Mouse (Mus musculus) stomach, embryonic 14.5 days (tissue): ENCODE data around the gene Map2k2. TPM values are rescaled to one million over a fixed set of nuclear protein-coding genes. Genes with fewer than 3 reads are reported as not detected.

ENCODE experiments used
- ATAC-seq: fragments of 200-750 bp; cut with Nextera tagmentation; 2 replicates; pipeline ENCODE4 v1.8.0; 2017; ENCODE audit warnings: low read depth, moderate TSS enrichment; ENCODE audit not compliant: insufficient number of reproducible peaks, insufficient read depth, low FRiP score
- H3K27ac ChIP-seq: fragments of 300-500 bp; sonication (generic); 2 replicates; pipeline ENCODE4 v1.5.1; 2014; ENCODE audit warnings: mild to moderate bottlenecking, low read length, moderate library complexity, mixed read lengths
- H3K27me3 ChIP-seq: fragments of 300-500 bp; sonication (generic); 2 replicates; pipeline ENCODE4 v1.6.1; 2014; ENCODE audit warnings: low read length, control low read depth, mixed read lengths; ENCODE audit not compliant: control insufficient read depth, insufficient read depth
- H3K36me3 ChIP-seq: fragments of 300-500 bp; sonication (generic); 2 replicates; pipeline ENCODE4 v1.6.1; 2014; ENCODE audit warnings: mild to moderate bottlenecking, control low read depth, low read length, moderate library complexity, mixed read lengths; ENCODE audit not compliant: control insufficient read depth, insufficient read depth
- H3K4me1 ChIP-seq: fragments of 300-500 bp; sonication (generic); 2 replicates; pipeline ENCODE4 v1.6.1; 2014; ENCODE audit warnings: low read length, control low read depth, mixed read lengths; ENCODE audit not compliant: control insufficient read depth, insufficient read depth
- H3K4me2 ChIP-seq: fragments of 300-500 bp; sonication (generic); replicated peaks from 2 replicates; pipeline ENCODE4 v1.6.1; 2014; ENCODE audit warnings: low read depth, low read length, control low read depth
- H3K4me3 ChIP-seq: fragments of 300-500 bp; sonication (generic); 2 replicates; pipeline ENCODE4 v1.5.1; 2014; ENCODE audit warnings: low read depth, low read length, control low read depth
- H3K9ac ChIP-seq: fragments of 300-500 bp; sonication (generic); replicated peaks from 2 replicates; pipeline ENCODE4 v1.6.1; 2014; ENCODE audit warnings: low read depth, mild to moderate bottlenecking, control low read depth, low read length, moderate library complexity, mixed read lengths
- H3K9me3 ChIP-seq: fragments of 300-500 bp; sonication (generic); 2 replicates; pipeline ENCODE4 v1.6.1; 2016; ENCODE audit warnings: low read depth, low read length, control low read depth; ENCODE audit not compliant: control insufficient read depth
- WGBS: fragments of 180-500 bp; shearing (Covaris S2); extraction: QIAGEN DNeasy Blood & Tissue Kit; methylation state at CpG from one replicate; pipeline ENCODE4 v1.1.7; 2014; 5-methylcytosine and 5-hydroxymethylcytosine counted together
- polyA plus RNA-seq: library from polyadenylated mRNA; unstranded; fragments of >200 nt; fragmentation: Nextera tagmentation; extraction: Ambion mirVana; gene quantifications from 2 replicates; pipeline ENCODE4 v1.2.1, GENCODE M21; 2014

The Map2k2 gene
- polyA plus RNA-seq, 1 experiment from 2014 or later = 164 TPM

DNA sequence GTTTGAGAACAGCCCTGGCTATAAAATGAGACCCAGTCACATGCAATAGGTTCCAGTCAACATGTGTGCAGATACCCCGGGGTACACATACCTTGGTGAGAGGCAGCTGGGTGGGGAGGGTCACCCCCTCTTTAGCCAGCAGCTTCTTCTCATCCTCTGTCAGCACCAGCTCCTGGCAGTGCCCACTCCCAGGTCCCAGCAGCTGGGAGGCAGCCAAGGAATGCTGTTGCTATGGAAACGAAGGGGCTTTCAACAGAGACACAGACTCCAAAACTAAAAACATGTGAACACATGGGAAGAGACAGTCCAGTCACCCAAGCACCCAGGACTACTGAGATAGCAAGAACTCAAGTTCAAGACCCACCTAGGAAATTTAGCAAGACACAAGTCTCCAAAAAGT lies 16.5 kb upstream of the Map2k2 start:
- no peak overlapping the region for H3K9ac ChIP-seq
- no peaks in the 10 kb centered on the region for H3K27me3 ChIP-seq
- WGBS = 48% methylated on average over 2 of the region's 2 CpGs
- no peaks in the 10 kb centered on the region; the same call in 1 of the 2 replicates for H3K36me3 ChIP-seq
- no peaks in the 10 kb centered on the region for H3K4me1 ChIP-seq
- H3K4me3 ChIP-seq = no peak overlapping the region
- H3K27ac ChIP-seq = no peak overlapping the region
- H3K4me2 ChIP-seq = no peak overlapping the region
- no peaks in the 10 kb centered on the region for H3K9me3 ChIP-seq
- ATAC-seq = no peak

DNA sequence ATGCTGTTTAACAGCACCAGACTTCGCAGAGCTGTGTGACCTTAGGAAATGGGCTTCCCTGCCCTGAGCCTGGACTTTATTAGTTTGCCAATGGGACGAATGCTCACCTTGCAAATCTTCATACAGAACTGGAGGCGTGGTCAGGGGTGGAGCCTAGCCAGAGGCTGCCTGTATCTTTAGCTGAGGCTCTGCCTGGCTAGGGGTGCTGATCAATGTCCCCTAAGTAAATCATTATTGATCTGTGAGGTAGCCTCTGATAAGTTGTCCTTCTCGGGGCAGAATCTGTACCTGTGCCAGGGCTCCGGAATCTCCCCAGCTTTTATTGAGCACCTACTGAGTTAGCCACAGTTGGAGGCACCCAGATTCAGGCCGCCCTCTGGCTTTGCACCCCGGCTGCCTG lies 15.1 kb upstream of the Map2k2 start:
- H3K27me3 ChIP-seq = no peaks in the 10 kb centered on the region
- no peaks in the 10 kb centered on the region; the same call in 1 of the 2 replicates for H3K36me3 ChIP-seq
- H3K4me3 ChIP-seq = no peak overlapping the region
- no peak overlapping the region for H3K27ac ChIP-seq
- 72% methylated on average over 7 of the region's 7 CpGs for WGBS
- H3K9me3 ChIP-seq = no peaks in the 10 kb centered on the region
- no peaks in the 10 kb centered on the region for H3K4me1 ChIP-seq
- H3K4me2 ChIP-seq = no peak overlapping the region
- no peak for ATAC-seq
- no peak overlapping the region for H3K9ac ChIP-seq

DNA sequence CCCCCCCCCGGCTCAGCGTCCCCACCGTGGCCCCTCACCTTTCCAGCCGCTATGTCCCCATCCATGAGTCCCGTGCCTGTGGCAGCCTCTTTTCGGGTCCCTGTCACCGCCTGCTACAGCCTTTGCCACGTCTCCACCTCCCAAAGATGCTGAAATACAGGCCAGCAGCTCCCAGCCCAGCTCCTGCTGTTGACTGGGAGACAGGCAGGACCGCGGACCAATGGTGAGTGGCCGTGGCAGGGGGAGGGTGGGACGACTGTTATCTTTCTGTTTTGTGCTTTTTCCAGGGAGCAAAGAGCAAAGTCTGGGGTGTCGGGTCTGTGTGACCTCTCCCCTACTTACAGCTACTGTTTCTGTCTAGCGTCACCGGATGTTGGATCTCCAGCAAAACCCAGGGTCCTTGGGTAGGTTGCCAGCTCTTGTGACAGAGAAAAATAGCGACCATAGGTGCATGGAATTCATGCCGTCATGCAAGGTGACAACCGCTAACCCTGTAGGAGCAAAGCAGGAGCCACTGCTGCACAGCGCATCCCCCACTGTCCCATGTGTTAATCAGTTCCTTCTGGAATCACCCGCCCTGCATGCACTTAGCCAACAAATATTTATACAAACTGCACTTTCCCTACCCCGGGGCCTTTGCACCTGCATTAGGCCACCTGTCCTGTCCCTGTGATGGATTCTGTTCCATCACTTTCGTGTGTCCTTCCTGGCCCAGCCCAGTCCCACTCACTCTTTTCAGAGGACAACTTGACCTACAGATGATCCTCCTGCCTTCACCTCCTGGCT lies 13.1 kb upstream of the Map2k2 start:
- no peak; the same call in 1 of the 2 replicates for ATAC-seq
- no peak overlapping the region for H3K4me2 ChIP-seq
- no peaks in the 10 kb centered on the region for H3K27me3 ChIP-seq
- H3K9me3 ChIP-seq = no peaks in the 10 kb centered on the region
- no peak overlapping the region for H3K4me3 ChIP-seq
- no peak overlapping the region for H3K9ac ChIP-seq
- WGBS = 42% methylated on average over 22 of the region's 22 CpGs
- no peaks in the 10 kb centered on the region for H3K4me1 ChIP-seq
- H3K36me3 ChIP-seq = no peaks in the 10 kb centered on the region; the same call in 1 of the 2 replicates
- H3K27ac ChIP-seq = no peak overlapping the region

DNA sequence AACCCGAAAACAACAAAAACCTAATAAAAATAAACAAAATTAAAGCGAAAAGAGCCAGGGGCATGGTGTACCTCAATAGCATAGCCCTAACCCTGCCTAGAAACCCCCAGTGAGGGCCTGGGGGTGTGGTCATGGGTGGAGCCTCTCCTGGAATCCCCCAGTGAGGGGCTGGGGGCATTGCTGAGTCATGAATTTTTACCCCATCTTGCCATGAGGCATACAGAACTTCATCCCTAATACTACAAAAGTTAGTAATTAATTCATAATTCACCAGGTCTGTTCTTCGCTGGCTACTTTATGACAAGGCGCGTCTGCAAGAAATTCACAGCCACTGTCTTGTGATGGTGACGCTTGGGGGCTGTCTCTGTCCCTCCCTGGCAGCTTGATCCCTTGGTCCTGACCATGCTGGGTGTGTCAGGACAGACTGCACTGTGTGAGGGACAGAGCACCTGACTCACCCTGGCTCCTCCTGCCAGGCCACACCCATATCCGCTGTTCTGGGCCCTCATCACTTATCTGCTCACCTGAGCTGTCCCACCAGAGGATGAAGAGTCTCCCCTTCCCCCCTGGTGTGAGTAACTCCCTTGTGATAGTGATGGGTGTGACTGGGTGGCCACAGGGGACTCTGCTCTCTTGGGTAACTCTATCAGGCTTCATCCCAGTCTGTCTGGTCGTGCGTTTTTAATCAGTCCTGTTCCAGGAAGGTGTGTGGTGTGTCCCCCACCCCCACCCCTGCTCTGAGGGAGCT lies 10.6 kb upstream of the Map2k2 start:
- H3K36me3 ChIP-seq = no peaks in the 10 kb centered on the region
- no peaks in the 10 kb centered on the region for H3K27me3 ChIP-seq
- no peak overlapping the region for H3K9ac ChIP-seq
- H3K4me2 ChIP-seq = no peak overlapping the region
- H3K9me3 ChIP-seq = no peaks in the 10 kb centered on the region
- H3K4me1 ChIP-seq = no peaks in the 10 kb centered on the region
- no peak overlapping the region for H3K27ac ChIP-seq
- H3K4me3 ChIP-seq = no peak overlapping the region
- peak; percentile 31; the same call in 1 of the 2 replicates for ATAC-seq
- 59% methylated on average over 9 of the region's 9 CpGs for WGBS

DNA sequence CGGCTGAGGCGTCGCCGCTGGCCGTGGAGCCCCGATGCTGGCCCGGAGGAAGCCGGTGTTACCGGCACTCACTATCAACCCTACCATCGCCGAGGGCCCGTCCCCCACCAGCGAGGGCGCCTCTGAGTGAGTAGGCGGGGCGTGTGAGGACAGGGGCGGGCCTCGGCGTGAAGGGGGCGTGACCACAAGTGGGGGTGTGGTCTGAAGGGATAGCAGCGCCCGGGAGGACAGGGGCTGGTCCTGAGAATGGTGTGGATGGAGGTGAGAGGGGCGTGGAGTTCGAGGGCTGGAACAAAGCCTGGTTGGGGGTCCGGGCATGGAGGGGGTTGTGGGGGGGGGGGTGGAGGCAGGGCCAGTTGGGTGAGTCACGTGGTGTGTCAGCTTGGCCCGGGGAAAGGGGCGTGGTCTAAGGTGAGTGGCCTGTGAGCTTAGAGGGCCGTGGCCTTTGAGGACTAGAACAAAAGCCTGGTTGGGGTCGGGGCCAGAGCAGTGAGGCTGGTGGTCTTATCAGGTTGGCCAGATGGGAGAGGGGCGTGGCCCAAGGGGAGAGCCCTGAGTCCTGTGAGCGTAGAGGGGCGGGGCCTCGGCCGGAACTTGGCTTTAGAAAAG lies 502 bp downstream of the Map2k2 start:
- Histone ChIP-seq H3K36me3 (peaks cover 23% of the 10 kb centered on the region), H3K9ac (peak overlapping the region; percentile 85), H3K4me3 (peak overlapping the region; percentile 84), H3K9me3 (no peaks in the 10 kb centered on the region), H3K4me1 (peaks cover 10% of the 10 kb centered on the region), H3K4me2 (peak overlapping the region; percentile 42), H3K27ac (peak overlapping the region; percentile 99), H3K27me3 (no peaks in the 10 kb centered on the region)
- WGBS = under 1% methylated on average over 35 of the region's 35 CpGs
- peak; percentile 87 for ATAC-seq

DNA sequence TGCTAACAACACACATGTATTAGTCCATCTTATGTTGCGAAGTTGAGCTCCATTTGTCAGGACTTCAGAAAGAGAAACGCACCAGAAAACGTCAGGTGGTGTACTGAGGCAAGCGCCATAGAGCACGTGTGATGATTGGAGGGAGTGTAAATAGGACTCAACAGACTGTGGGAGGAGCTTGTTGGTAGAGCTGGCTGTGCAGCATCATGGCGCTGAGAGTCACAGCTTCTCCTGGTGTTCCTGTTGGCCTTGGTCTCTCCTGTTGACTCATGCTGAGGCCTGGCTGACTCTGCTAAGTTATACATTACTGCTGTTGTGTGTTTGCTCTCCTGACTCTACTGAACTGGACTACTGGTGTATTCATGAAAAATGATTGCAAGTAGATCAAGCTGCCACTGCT lies 7.2 kb downstream of the Map2k2 start:
- Histone ChIP-seq H3K4me2 (no peak overlapping the region), H3K36me3 (peaks cover 76% of the 10 kb centered on the region), H3K9me3 (no peaks in the 10 kb centered on the region), H3K27me3 (no peaks in the 10 kb centered on the region), H3K4me3 (no peak overlapping the region), H3K27ac (no peak overlapping the region), H3K9ac (no peak overlapping the region), H3K4me1 (no peaks in the 10 kb centered on the region)
- 92% methylated on average over 6 of the region's 6 CpGs for WGBS
- ATAC-seq = no peak

DNA sequence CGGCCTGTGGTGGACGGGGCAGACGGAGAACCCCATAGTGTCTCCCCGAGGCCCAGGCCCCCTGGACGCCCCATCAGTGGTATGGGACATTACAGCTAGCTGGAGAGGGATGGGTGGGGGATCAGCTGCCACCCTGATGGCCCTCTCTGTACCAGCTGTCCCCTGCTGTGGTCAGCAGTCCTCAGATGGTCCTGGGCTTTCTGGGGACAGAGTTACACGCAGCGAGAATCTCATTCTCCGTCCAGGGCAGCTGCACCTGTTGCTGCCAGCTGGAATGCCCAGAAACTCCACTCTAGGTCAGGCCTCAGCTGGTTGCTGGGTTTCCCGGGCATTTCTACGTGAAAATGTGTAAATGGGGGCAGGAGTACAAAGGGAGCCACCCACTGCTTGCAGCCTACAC lies 13.9 kb downstream of the Map2k2 start:
- Histone ChIP-seq H3K9me3 (no peaks in the 10 kb centered on the region), H3K27me3 (no peaks in the 10 kb centered on the region), H3K4me3 (no peak overlapping the region), H3K4me2 (no peak overlapping the region), H3K4me1 (no peaks in the 10 kb centered on the region), H3K9ac (no peak overlapping the region), H3K36me3 (peaks cover 85% of the 10 kb centered on the region), H3K27ac (no peak overlapping the region)
- ATAC-seq = no peak
- WGBS = 95% methylated on average over 10 of the region's 10 CpGs

DNA sequence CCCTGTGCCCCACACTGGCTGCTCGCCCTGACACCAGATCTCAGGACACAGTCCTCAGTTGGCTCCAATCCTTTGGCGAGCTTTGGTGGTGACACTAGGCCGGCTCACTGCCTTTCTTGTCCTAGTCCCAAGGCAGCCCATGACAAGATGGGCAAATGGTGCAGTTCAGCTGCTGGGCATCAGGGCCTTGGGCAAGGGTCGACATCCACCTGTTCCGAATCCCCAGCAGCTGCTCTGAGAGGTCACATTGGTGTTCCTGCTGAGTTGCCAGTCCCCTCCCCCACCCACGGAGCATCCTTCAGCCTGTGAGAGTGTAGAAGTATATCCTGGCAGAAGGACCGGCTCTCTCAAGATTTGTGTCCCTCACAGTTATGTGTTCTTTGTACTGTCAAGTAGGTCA lies 14.9 kb downstream of the Map2k2 start:
- Histone ChIP-seq H3K4me1 (no peaks in the 10 kb centered on the region), H3K4me3 (no peak overlapping the region), H3K27ac (no peak overlapping the region), H3K9me3 (no peaks in the 10 kb centered on the region), H3K36me3 (peaks cover 75% of the 10 kb centered on the region), H3K9ac (no peak overlapping the region), H3K27me3 (no peaks in the 10 kb centered on the region), H3K4me2 (no peak overlapping the region)
- ATAC-seq = no peak
- 88% methylated on average over 7 of the region's 7 CpGs for WGBS
